Mouse (Mus musculus): ENCODE measurements around the gene 0610037L13Rik.

DNA sequence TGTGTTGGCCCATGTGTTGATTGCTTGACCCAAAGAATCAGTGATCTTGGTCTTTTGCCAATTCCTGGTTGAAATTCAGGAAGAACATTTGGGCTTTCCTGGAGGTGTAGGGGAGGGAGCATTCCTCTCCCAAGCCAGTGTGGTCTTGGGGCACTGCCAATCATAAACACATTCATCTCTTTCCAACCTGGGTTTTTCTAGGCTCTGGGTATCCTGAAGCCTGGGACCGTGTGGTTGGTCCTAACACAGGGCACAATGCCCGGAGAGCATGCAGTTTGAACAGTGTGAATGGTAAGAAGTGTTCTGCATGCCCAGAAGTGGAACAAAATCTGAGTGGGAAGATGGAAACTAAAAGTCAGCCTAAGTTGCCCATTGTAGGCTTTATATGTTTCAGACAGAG, 48.5 kb downstream of the 0610037L13Rik start:
- TF ChIP-seq GATA1 (IDR thresholded peaks at IDR 0.05; ENCODE audit: borderline replicate concordance, low read length) = no peak
- TF ChIP-seq FLI1 (IDR thresholded peaks at IDR 0.05; ENCODE audit: low read length) = no peak

Data from megakaryocyte, embryonic 14.5 days (primary cell).